Mouse (Mus musculus): Measurements from ENCODE around the gene Lsm10. TPM values are rescaled to one million over a fixed set of nuclear protein-coding genes. Genes with fewer than 3 reads are reported as not detected.

Gene Lsm10
- polyA plus RNA-seq (2012; rRNA removed), result 49.2 and 58.0 TPM in 2 replicates

DNA sequence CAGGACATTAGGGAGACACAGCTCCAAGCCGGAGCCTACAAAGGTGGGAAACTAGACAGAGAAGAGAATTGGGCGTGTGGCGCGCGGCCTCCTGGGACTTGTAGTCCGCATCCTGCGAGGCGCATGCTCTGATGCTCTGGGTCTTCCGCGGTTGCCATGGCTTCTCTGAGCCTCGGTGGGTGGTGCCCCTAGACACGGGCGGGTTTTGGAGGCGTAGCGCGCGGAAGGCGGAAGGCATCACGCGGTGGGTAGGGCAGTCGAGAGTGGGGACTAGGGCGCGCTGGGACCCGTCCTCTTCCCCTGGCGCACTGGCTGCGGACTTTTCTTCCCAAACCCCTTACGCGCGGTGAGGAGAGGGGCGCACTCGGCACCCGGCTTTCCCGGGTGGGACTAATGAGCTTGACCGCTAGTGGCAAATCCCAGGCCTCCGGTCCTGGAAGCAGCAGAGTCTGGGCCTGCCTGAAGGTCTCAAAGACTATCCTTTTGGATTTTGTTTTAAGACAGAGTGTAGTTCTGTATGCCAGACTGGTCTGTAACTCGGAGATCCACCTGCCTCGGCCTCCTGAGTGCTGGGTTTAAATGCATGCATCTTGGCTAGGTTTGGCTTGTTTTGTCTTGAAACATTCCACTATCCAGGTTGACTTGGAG lies at the start of gene Lsm10:
Gene Lsm10 (plus strand): TSS at position 160 of the 648 bp plus-strand sequence.

DNA sequence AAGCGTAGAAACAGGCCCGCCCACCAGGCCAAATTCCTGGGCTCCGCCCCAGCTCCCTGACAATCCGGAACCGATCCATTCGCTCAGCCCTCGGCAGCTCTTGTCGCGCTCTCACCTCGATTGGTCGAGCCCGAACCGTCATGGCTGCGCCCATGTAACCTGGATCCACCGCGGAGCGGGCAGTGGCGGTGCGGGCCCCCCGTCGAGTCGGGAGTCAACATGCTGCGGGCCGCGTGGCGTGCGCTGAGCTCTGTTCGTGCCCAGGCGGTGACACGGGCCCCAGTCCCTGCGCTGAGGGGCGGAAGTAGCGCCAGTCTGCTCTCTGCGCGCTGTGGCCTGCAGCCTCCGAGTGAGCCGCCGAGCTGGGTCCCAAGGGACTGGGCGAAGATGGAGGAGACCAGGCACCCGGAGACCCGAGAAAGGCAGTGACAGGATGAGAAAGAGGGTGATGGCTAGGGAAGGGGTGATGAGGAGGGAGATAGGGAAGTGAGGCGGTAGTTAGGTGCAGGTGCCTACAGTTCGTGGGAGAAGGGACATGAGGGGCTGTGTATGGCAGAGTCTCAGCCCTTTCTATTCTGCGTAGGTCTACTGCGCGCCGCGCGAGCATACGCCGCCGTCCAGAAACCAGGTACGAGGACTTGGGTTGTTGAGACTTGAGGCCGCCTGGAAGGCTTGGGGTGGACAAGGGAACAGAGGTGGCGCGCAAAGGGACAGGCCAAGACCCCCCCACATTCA lies 49.4 kb upstream of the Lsm10 start, which contains the start of gene Mrps15:
Gene Mrps15 (plus strand): TSS at position 75 of the 735 bp plus-strand sequence.

DNA sequence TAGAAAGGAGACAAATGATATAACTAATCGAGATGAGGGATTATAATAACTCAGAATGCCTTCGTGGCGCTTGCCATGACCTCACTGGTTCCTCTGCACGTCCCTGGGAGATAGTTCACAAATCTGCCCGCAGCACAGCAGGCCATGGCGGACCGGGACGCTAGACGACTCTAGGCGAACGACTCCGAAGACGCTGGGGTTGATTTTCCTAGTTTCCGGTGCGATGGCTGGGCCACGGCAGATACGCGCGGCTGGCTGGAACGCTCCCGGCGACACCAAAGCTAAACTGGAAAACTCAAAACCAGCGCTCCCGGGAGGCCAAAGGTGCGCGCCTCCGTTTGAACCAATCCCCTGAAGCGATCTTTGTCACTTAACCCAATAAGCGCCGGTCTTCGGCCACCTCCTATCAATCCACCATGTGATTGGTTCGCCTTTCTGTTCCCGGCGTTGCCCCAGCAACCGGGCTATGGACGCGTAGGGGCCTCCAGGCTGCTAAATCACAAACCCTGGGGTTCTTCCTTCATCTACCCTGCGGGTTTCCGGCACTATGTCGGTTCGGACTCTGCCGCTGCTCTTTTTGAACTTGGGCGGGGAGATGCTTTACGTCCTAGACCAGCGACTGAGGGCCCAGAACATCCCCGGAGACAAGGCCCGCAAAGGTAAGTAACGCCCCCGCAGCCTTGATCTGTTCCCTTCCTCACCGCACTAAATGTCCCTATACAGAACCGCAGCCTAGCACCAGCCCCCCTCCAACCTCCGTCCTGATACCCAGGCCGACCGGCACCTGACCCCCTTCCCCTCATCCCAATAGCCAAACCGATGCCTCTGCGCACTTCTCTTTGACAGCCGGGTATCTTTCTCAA lies 38.1 kb upstream of the Lsm10 start, which contains the start of gene Oscp1:
Gene Oscp1 (plus strand): TSS at position 432 of the 863 bp plus-strand sequence.

DNA sequence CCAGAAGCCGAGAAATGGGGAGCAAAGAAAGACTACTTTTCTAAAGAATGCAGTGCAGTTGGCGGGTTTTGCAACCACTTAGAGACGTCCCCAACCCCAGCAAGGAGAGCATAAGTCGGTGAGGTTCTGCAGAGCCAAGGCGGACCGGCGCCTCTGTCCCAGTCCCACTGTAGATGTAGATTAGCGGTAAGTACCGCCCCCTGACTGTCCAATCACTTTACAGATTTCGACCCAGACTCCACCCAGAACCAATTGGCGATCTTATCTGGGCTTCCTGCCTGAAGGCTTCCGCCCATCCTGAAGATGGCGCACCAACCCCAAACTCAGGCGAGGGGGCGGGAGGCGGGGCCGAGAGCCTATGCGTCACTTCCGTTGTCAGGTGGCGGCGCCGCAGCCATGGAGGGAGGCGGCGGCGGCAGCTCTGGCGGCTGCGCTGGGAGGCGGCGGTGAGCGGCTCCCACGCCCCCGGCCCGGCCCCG lies 7.2 kb downstream of the Lsm10 start, which contains the start of gene Stk40:
Gene Stk40 (plus strand): TSS at position 368 of the 479 bp plus-strand sequence.

DNA sequence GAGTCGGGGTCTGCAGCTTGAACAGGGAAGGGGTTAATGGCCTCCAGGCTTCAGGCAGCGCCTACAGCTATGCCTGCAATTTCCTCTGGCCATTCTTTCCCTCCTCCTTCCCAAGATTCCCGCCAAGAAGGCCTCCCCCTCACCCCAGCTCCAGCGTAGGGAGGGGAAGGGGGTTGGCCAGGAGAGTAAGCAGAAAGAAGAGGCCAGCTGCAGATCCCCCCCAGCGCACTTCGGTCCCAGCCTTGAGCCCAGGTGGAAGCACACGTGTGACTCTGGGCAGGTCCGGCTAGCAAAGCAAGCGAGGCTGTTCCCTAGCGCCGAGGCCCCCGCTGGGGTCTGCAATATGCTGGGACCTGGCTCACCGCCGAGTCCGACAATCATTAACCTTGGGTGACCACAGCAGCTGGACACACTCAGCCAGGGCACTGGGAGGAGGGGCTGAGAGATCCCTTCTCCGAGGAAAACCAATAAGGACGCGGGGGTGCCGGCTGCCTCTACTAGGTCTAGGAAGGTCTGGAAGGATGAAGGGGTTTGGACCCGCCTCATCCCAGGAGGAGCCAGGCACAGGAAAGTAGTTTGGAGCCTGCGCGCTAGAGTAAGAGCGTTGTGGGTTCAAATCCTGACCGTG lies 51.2 kb downstream of the Lsm10 start, which contains the start of gene Eva1b:
Gene Eva1b (plus strand): TSS at position 212 of the 628 bp plus-strand sequence.

Other genes with a start within 250 kb of the Lsm10 start
- 4.3 and 4.8 TPM in 2 replicates for gene Csf3r, start 72.1 kb upstream of the Lsm10 start, polyA plus RNA-seq (2012; rRNA removed)
- 147 and 165 TPM in 2 replicates for gene Mrps15, start 49.7 kb upstream of the Lsm10 start, polyA plus RNA-seq (2012; rRNA removed)
- gene Oscp1, start 38.1 kb upstream of the Lsm10 start, polyA plus RNA-seq (2012; rRNA removed), result 2.8 and 3.6 TPM in 2 replicates
- gene Stk40, start 7.3 kb downstream of the Lsm10 start, polyA plus RNA-seq (2012; rRNA removed), result 33.4 and 33.9 TPM in 2 replicates
- gene Eva1b, start 51.1 kb downstream of the Lsm10 start, polyA plus RNA-seq (2012; rRNA removed), result 235 and 333 TPM in 2 replicates
- 1.5 and 2.4 TPM in 2 replicates for gene Sh3d21, start 66.9 kb downstream of the Lsm10 start, polyA plus RNA-seq (2012; rRNA removed)
- gene Thrap3, start 106.1 kb downstream of the Lsm10 start, polyA plus RNA-seq (2012; rRNA removed), result 43.5 and 50.3 TPM in 2 replicates
- gene Map7d1, start 159.7 kb downstream of the Lsm10 start, polyA plus RNA-seq (2012; rRNA removed), result 76.6 and 112 TPM in 2 replicates
- 24.0 and 35.8 TPM in 2 replicates for gene Trappc3, start 165.7 kb downstream of the Lsm10 start, polyA plus RNA-seq (2012; rRNA removed)
- 6.5 and 6.8 TPM in 2 replicates for gene Col8a2, start 190.2 kb downstream of the Lsm10 start, polyA plus RNA-seq (2012; rRNA removed)
- 97.0 and 134 TPM in 2 replicates for gene Adprhl2, start 225.1 kb downstream of the Lsm10 start, polyA plus RNA-seq (2012; rRNA removed)
- gene Tekt2, start 229.1 kb downstream of the Lsm10 start, polyA plus RNA-seq (2012; rRNA removed), result 9.9 and 10.5 TPM in 2 replicates